Mouse (Mus musculus) thymus, postnatal 10 days (tissue): ENCODE data around the gene Rsrp1.
"Not testable (repeated sequence)": the region's sequence is repeated elsewhere in the genome, so short reads cannot be mapped to it uniquely, and the experiment has no call there.

ENCODE experiments used
- DNase-seq, 2 experiments: peaks; one replicate each; pipeline ENCODE4 v3.0.0; 2021; ENCODE audit warnings: low spot score in 2 of 2

Gene Rsrp1

DNA sequence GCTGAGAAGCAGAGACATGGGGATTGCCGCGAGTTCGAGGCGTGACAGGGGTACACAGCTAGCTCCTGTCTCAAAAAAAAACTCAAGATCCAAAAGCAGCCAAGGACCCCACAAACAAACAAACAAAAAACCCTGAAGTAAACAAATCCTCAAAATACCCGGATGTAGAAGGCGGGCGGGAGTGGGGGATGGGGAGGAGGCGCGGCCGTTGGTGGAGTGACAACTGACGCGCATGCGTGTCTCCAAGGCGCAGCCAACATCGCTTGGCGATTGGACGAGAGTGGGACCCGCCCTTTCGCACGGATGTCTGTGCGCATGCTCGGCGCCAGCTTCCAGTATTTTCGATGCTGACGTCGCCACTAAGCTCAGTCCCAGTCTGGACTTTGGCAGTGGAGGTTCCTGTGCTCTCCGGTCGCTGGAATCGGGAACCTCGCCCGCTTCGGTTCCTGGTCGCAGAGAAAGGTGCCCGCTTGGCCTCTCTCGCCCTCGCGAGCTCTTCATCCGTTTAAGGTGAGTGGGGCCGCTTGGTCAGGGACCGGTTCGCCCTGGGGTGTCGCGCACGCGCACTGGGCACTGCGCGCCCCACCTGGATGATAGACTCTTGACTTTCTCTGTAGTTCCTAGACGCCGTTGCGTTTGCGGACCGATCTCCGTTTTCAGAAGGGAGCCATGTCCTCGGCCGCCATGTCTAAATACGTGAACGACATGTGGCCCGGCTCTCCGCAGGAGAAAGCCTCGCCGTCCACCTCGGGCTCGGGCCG, at the start of gene Rsrp1:
Rsrp1 (plus strand) TSS at position 335 of the 761 bp plus-strand sequence.
- peak; percentile 97 to 98 for DNase-seq

DNA sequence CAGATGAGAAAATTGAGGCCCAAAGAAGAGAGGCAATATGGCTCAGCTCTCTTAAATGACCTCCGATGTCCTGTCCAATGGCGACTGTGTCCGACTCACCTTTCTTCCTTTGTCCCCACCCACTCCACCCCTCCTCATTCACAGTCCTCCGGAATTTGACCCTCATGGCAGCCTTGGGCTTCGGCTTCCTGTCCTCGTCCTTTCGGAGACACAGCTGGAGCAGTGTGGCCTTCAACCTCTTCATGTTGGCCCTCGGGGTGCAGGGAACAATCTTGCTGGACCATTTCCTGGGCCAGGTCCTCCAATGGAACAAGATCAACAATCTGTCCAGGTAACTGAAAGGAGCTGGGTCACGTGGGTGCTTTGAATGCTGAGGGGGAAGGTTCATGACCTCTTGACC, 47.2 kb upstream of the Rsrp1 start:
- no peak for DNase-seq

- peak; percentile 29 to 78 for DNase-seq
These were observed 43.9 kb upstream of the Rsrp1 start for GRCm38 (mm10) chr4:134879410-134879981.

GRCm38 (mm10) chr4:134880041-134880440, 43.4 kb upstream of the Rsrp1 start:
- DNase-seq = no peak

DNA sequence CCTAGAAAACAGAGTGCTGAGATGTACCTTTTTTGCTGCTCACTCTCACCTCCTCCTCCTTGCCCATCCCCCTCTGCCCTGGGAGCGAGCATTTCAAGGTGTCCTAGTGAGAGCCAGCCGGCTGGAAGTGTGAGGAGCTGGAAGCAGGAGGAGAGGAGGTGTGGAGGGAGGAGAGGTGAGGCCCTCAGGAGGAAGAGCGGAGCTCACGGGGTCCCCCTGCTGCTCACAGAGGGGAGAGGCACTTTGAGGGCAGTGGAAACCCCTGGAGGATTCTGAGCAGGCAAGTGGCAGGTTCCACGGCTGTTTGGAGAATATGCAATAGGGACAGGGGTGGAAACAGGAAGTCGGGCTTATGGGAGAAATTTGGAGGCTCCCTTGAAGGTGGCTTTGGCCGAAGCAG, 40.1 kb upstream of the Rsrp1 start:
- DNase-seq = peak in 1 of 2 experiments; percentile 53

DNA sequence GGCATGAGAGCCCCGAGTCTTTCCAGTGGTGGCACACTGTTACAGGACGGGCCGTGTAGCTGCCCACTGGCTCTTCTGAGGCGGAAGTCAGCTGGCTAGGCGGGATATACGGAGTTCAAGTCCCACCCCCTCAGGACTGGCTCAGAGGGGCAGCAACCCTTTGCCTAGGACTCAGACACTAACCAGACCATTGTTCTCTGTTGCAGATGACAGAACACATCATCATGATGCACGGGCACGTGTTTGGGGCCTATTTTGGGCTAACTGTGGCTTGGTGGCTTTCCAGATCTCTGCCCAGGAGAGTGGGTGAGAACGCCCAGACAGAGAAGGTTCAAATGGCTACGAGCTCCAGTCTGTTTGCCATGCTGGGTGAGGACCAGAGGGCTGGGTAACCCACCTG, 39.6 kb upstream of the Rsrp1 start:
- no peak for DNase-seq

DNA sequence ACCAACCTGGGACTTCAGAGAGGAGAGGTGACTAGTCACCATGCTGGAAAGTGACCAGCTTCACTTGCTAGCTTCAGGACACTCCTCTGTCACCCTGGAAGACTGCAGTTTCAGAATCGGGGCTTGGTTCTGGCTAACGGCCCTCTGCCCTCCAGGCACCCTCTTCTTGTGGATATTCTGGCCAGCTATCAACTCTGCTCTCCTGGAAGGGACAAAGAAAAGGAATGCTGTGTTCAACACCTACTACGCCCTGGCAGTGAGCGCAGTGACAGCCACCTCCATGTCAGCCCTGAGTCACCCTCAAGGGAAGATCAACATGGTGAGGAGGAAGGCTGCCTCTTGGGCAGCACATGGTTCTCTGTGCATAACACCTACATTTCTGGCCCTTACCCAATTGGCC, 39.0 kb upstream of the Rsrp1 start:
- no peak for DNase-seq

DNA sequence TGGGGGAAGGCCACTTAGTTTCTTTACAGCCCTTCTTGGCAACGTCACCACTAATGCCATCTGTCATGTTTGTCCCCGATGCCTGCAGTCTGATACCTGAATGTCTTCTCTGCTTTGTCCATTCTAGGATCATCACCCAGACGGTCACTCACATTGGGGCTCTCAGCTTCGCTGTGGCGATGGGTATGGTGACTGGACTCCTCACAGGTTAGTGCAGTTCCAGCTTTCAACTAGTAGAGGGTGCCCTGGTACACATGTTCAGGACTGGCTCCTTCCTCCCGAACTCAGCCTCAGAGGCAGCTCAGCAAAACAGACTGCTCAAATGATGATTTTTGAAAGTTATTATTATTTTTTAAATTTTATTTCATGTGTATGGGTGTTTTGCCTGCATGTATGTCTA, 31.3 kb upstream of the Rsrp1 start:
- DNase-seq = peak; percentile 27 to 67

DNA sequence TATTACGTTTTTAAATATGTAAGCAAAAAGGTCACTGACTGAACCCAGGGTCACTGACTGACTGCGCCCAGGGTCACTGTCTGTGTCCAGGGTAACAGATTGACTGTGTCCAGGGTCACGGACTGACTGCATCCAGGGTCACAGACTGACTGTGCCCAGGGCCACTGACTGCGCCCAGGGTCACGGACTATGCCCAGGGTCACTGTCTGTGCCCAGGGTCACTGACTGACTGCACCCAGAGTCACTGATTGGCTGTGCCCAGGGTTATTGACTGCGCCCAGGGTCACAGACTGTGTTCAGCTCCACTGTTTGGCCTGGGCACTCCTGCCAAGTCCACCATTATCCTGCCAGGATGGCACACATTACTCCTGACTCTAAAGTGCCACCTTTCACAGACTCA, 26.1 kb upstream of the Rsrp1 start:
- DNase-seq = no peak

- DNase-seq = no peak
These were observed 22.3 kb upstream of the Rsrp1 start for GRCm38 (mm10) chr4:134901126-134901525.

- DNase-seq = no peak
These were observed 20.3 kb upstream of the Rsrp1 start for GRCm38 (mm10) chr4:134903046-134903445.

DNA sequence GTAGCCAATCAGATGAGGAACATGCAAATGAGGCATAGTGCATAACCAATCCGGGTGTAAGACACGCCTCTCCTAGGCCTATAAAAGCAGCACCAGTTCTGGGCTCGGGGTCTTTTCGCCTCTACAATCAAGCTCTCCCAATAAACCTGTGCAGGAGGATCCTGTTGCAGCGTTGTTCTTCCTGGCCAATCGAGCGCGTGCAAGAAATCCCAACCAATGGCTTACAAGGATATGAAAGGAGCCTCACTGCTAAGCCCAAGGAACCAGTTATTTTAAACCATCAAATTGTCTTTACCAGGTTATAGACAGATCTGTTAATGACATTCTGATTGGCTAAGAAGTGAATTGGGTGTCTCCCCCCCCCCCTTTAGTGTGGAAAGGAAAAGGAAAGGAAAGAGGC, 12.0 kb upstream of the Rsrp1 start:
- not testable (repeated sequence) for DNase-seq

GRCm38 (mm10) chr4:134913413-134913812, 10.0 kb upstream of the Rsrp1 start:
- peak; percentile 67 to 88 for DNase-seq

GRCm38 (mm10) chr4:134914122-134914863, 9.1 kb upstream of the Rsrp1 start:
- DNase-seq = no peak

- DNase-seq = peak; percentile 95 to 98
These were observed 8.6 kb upstream of the Rsrp1 start, which contains the start of gene Tmem50a for GRCm38 (mm10) chr4:134914864-134915209. Tmem50a (minus strand) TSS chr4:134915024.

GRCm38 (mm10) chr4:134915223-134916050, 8.0 kb upstream of the Rsrp1 start:
- DNase-seq = peak in 1 of 2 experiments; percentile 34

DNA sequence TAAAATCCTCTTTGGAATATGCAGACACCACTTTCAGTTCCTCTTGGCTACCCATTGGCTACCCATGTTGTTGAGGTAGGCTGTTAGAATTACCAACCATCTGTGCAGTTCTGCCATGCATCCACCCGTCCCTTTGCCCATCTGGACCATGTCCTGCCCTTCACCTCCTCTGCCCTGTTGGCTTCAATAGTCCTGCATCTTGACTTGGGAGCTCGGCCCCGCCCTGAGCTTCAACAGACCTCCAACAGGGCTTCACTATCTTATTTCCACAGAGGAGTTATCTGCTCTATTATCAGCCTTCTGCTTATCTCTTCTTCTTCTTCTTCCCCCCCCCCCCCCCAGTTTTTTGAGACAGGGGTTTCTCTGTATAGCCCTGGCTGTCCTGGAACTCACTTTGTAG, 6.2 kb upstream of the Rsrp1 start:
- DNase-seq = no peak

GRCm38 (mm10) chr4:134918381-134918780, 5.0 kb upstream of the Rsrp1 start:
- DNase-seq = peak; percentile 69 to 76

DNA sequence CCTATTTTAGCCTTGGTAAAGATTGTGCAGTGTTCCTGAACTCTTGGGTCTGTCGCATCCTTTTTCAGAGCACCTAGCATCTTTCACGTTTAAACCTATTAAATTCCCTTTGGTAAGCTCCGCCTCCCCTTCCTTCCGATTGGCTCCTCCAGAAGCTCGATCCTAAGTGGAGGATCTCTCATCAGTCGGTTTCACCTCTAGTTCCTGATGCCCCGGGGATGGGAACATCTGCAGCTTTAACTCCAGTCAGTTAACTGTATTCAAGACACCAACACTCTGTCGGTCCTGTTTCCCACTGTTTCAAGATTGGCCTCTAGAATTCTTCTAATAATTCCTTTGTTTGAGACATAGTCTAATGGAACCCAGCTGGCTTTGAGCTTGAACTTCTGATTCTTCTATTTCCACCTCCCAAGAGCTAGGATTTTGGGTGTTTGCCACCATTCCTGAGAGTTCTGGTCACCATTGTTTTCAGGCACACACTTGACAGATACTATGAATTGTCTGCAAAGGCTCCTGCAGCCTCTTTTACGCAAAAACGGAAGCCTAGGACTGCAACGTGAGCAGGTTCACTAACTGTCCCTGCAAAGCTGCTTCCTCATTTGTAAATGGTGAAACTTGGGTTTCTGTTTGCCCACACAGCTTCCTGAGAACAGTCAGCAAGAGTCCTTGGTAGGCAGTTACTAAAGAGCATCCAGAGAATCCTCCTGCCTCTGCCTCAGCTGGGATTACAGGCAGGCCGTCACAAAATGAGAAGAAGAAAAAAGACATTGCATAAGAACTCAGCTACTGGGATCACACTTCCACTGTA, 3.5 kb upstream of the Rsrp1 start:
- DNase-seq = peak; percentile 30 to 35

- no peak for DNase-seq
These were observed 2.8 kb upstream of the Rsrp1 start for GRCm38 (mm10) chr4:134920631-134921030.

GRCm38 (mm10) chr4:134921703-134922102, 1.7 kb upstream of the Rsrp1 start:
- DNase-seq = no peak
